Mouse (Mus musculus) kidney, embryonic 16.5 days (tissue): Measurements from ENCODE around the gene Slu7. TPM values are rescaled to one million over a fixed set of nuclear protein-coding genes. Genes with fewer than 3 reads are reported as not detected.

ENCODE experiments used
- ATAC-seq: fragments of 200-750 bp; cut with Nextera tagmentation; 2 replicates; pipeline ENCODE4 v1.8.0; 2017; ENCODE audit warnings: moderate TSS enrichment; ENCODE audit not compliant: low FRiP score, low TSS enrichment
- H3K27ac ChIP-seq: fragments of 300-500 bp; sonication (generic); 2 replicates; pipeline ENCODE4 v1.5.1; 2014; ENCODE audit warnings: low read length
- H3K27me3 ChIP-seq: fragments of 300-500 bp; sonication (generic); 2 replicates; pipeline ENCODE4 v1.6.1; 2014; ENCODE audit warnings: low read length, control low read depth, mixed read lengths; ENCODE audit not compliant: insufficient read depth
- H3K36me3 ChIP-seq: fragments of 300-500 bp; sonication (generic); 2 replicates; pipeline ENCODE4 v1.6.1; 2014; ENCODE audit warnings: low read length, control low read depth, mixed read lengths; ENCODE audit not compliant: insufficient read depth
- H3K4me1 ChIP-seq: fragments of 300-500 bp; sonication (generic); 2 replicates; pipeline ENCODE4 v1.6.1; 2014; ENCODE audit warnings: low read length, control low read depth, mixed read lengths; ENCODE audit not compliant: insufficient read depth
- H3K4me2 ChIP-seq: fragments of 300-500 bp; sonication (generic); replicated peaks from 2 replicates; pipeline ENCODE4 v1.6.1; 2014; ENCODE audit warnings: low read depth, low read length
- H3K4me3 ChIP-seq: fragments of 300-500 bp; sonication (generic); 2 replicates; pipeline ENCODE4 v1.5.1; 2014; ENCODE audit warnings: mild to moderate bottlenecking, low read length
- H3K9ac ChIP-seq: fragments of 300-500 bp; sonication (generic); replicated peaks from 2 replicates; pipeline ENCODE4 v1.6.1; 2014; ENCODE audit warnings: low read length
- H3K9me3 ChIP-seq: fragments of 300-500 bp; sonication (generic); 2 replicates; pipeline ENCODE4 v1.6.1; 2016; ENCODE audit warnings: low read length, control low read depth
- WGBS: fragments of 180-500 bp; shearing (Covaris S2); extraction: QIAGEN DNeasy Blood & Tissue Kit; methylation state at CpG from one replicate; pipeline ENCODE4 v1.1.7; 2014; 5-methylcytosine and 5-hydroxymethylcytosine counted together
- polyA plus RNA-seq: library from polyadenylated mRNA; unstranded; fragments of >200 nt; fragmentation: Nextera tagmentation; extraction: Ambion mirVana; gene quantifications from 2 replicates; pipeline ENCODE4 v1.2.1, GENCODE M21; 2015

Slu7 gene
- polyA plus RNA-seq, 1 experiment from 2014 or later: 66.3 TPM

DNA sequence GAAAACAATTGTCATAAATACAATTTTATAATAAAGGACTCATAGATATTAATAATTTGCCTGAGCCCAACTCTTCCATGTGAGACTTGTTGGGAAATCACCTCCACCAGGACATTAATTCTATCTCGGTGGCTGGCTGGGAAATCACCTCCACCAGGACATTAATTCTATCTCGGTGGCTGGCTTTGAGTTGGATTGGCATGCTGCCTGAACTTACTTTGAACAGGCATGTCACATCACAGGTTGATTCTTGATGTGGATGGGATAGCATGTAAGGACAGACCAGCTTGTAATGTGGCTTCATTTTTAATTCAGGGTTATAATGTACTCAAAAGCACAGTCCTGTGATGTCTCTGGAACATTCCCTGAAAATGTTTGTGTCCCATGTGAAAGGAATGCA lies 16.4 kb downstream of the Slu7 start:
- Histone ChIP-seq H3K27me3 (no peaks in the 10 kb centered on the region), H3K27ac (no peak overlapping the region), H3K9ac (no peak overlapping the region), H3K4me1 (no peaks in the 10 kb centered on the region), H3K4me2 (no peak overlapping the region), H3K36me3 (peaks cover 24% of the 10 kb centered on the region), H3K4me3 (no peak overlapping the region), H3K9me3 (no peaks in the 10 kb centered on the region)
- no peak for ATAC-seq
- 78% methylated on average over 2 of the region's 2 CpGs for WGBS

DNA sequence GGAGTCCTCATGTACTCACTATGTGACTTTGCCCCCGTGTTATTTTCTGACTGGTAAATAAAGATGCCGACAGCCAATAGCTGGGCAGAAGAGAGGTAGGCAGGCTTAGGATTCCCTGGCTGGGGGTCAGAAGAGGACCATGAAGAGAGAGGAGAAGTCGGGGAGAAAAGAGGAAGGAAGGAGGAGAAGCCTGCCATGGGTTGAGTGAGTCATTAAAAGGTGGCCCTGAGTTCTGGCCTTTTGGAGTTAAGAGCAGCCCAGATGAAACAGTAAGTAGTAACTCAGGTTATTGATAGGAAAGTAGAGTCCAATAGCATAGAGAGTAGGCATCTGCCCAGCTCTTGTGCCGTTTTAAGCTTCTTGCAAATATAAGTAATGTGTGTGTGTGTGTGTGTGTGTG lies 17.8 kb downstream of the Slu7 start:
- ATAC-seq: no peak
- no peaks in the 10 kb centered on the region for H3K4me1 ChIP-seq
- H3K9me3 ChIP-seq: no peaks in the 10 kb centered on the region
- no peak overlapping the region for H3K4me3 ChIP-seq
- H3K27ac ChIP-seq: no peak overlapping the region
- no peaks in the 10 kb centered on the region for H3K27me3 ChIP-seq
- 68% methylated on average over 4 of the region's 4 CpGs for WGBS
- peaks cover 11% of the 10 kb centered on the region for H3K36me3 ChIP-seq
- H3K4me2 ChIP-seq: no peak overlapping the region
- H3K9ac ChIP-seq: no peak overlapping the region

DNA sequence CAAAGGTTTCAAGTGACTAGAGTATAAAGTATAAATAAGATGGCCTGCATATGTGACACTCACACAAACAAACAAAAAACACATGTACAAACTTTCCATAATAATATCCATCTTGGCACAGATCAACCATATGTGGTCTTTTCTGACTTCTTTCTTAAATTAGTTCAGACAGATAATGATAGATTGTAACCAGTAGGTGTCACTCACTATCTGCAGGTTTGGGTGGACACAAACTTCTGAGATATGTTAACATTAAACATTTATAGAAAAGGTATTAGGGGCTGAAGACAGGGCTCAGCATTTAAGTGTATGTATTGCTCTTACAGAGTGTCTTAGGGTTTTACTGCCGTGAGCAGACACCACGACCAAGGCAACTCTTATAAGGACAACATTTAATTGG lies 18.7 kb downstream of the Slu7 start:
- Histone ChIP-seq H3K4me1 (no peaks in the 10 kb centered on the region), H3K4me3 (no peak overlapping the region), H3K27ac (no peak overlapping the region), H3K36me3 (peaks cover 5% of the 10 kb centered on the region), H3K9ac (no peak overlapping the region), H3K27me3 (no peaks in the 10 kb centered on the region), H3K4me2 (no peak overlapping the region), H3K9me3 (no peaks in the 10 kb centered on the region)
- whole genome bisulfite sequencing: 59% methylated on average over 2 of the region's 2 CpGs
- ATAC-seq: no peak; the same call in 1 of the 2 replicates

DNA sequence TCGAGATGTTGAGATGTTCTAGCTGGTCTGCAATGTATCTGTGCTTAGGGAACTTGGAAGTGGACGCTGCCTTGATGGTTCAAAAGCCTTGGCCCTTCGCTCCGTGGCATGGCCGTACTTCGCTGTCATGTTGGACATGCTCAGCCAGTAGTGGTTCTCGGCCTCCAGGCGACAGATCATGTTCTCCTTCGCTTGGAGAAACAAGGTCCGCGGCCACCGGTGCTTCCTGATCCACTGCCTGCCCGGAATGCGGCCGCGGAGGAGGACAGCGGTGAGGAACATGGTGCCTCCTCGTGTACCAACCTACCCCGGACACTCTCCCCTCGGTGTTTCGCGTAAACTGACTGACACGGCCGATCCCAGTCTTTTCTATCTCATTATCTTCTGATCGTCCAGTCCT lies 29.7 kb downstream of the Slu7 start:
- 90% methylated on average over 25 of the region's 25 CpGs for WGBS
- Histone ChIP-seq H3K27me3 (no peaks in the 10 kb centered on the region), H3K4me3 (no peak overlapping the region), H3K36me3 (no peaks in the 10 kb centered on the region), H3K9me3 (0 out of 2 replicates have a peak, but pooled peaks cover 2% of the 10 kb centered on the region), H3K9ac (no peak overlapping the region), H3K4me2 (no peak overlapping the region), H3K27ac (no peak overlapping the region), H3K4me1 (no peaks in the 10 kb centered on the region)
- no peak for ATAC-seq

DNA sequence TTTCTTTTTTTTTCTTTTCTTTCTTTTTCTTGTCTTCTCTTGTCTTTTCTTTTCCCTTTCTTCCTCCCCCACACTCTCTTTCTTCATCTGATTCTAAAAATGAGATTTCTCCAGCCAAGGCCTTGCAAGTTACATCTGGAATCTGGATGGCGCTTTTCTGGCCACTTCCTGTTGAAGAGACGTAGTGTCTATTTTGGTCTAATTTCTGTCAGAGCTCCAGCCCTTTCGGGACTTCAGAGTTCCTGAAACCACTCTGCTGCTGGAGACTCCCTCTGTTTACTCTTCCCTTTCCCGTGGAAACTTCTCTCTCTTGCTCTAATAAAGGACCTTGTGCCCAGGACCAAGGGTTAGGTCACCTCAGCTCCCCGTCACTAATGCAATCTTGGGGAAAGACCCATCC lies 36.6 kb downstream of the Slu7 start:
- 0 out of 2 replicates have a peak, but pooled peaks cover 2% of the 10 kb centered on the region for H3K9me3 ChIP-seq
- WGBS: 37% methylated on average over 5 of the region's 5 CpGs
- no peak overlapping the region; the same call in 1 of the 2 replicates for H3K4me2 ChIP-seq
- H3K36me3 ChIP-seq: no peaks in the 10 kb centered on the region
- H3K27ac ChIP-seq: peak overlapping the region; percentile 71
- no peak for ATAC-seq
- H3K27me3 ChIP-seq: no peaks in the 10 kb centered on the region
- peaks cover 20% of the 10 kb centered on the region for H3K4me1 ChIP-seq
- no peak overlapping the region for H3K9ac ChIP-seq
- no peak overlapping the region for H3K4me3 ChIP-seq

DNA sequence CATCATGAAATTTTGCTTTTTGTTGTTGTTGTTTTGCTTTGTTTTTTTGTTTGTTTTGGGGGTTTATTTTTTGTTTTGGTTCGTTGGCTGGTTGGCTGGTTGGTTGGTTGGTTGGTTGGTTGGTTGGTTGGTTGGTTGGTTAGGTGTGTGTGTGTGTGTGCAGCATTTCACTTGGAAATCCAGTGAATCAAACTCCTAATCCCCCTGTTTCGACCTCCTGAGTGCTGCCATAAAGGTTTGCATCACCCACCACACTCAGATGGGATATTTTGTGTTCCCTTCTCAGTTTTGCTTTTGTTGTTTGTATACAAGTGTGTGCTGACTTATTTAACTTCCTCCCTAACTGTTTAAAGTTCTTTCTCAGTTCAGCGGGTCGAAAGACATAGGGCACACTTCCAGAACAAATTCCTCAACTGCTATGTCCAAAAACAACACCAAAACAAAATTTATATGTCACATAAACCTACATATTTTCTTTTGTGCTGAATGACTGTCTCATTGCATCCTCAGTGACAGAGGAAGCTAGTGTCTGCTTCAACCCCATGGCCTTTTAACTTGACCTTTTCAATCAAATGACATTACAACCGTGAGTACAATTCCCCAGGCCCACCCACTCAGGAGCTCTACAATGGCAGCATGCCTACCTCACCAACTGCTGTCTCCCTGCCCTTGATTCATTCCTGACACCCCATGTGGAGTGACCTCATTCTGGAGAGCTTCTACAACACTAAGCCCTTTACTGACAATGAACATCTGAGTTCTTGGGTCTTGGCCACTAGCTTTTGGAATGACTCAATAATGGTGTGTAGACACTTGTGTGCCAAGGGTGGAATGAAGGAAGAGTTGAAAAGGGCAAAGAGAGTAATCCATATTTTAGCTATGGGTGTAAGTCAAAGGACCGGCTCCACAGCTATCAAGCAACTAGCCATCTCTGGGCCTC lies 37.6 kb downstream of the Slu7 start:
- Histone ChIP-seq H3K4me3 (no peak overlapping the region), H3K9me3 (0 out of 2 replicates have a peak, but pooled peaks cover 2% of the 10 kb centered on the region), H3K27ac (peak overlapping the region; percentile 50), H3K9ac (no peak overlapping the region), H3K4me2 (no peak overlapping the region), H3K36me3 (no peaks in the 10 kb centered on the region), H3K4me1 (peaks cover 20% of the 10 kb centered on the region), H3K27me3 (no peaks in the 10 kb centered on the region)
- 55% methylated on average over 6 of the region's 6 CpGs for WGBS
- ATAC-seq: no peak

DNA sequence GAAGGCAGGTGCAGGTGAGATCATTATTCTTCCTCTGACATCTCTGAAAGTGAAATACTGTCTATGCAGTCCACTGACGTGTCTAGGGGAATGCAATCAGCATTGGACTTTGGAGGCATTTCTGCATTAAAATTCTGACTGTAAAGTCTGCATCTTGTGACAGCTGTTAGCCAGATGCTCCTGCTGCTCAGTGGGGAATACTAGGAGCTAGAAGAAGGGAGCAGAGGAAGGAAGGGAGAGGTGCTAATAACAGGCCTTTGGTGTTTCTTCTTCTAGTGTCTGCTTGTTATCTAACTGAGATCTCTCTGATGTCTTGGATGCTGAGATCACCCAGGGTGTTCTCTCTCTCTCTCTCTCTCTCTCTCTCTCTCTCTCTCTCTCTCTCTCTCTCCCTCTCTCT lies 39.6 kb downstream of the Slu7 start:
- WGBS: 74% methylated on average over 1 of the region's 1 CpGs
- no peak overlapping the region for H3K4me2 ChIP-seq

DNA sequence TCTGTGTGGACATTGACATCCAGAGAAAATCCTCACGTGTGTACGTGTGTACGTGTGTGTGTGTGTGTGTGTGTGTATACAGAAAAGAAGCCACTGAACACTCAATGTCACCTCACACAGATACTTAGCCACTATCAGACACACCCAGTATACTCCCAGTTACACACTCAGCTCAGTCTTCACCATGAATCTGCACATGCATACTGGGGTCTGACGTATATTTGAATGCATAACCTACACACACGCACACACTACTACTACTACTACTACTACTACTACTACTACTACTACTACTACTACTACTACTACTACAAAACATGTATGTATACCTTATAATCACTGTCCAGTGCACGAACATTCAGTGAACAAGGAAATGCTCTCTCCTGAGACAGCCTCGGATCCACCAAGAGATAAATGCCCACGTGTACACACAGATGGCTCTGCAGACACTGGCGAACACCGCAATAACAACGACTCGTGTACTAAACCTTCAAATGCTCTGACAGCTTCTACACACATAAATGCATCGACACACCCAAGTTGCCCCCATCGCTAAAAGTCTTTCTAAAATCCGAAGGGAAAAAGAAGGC lies 40.2 kb downstream of the Slu7 start:
- Histone ChIP-seq H3K36me3 (no peaks in the 10 kb centered on the region), H3K4me1 (peaks cover 20% of the 10 kb centered on the region), H3K4me3 (peak overlapping the region; percentile 41), H3K9ac (peak overlapping the region; percentile 53), H3K27ac (no peak overlapping the region), H3K27me3 (no peaks in the 10 kb centered on the region), H3K4me2 (peak overlapping the region; percentile 57), H3K9me3 (no peaks in the 10 kb centered on the region)
- ATAC-seq: no peak
- 52% methylated on average over 15 of the region's 15 CpGs for WGBS

More for the DNA sequence above, 39.6 kb downstream of the Slu7 start:
- Histone ChIP-seq H3K36me3 (no peaks in the 10 kb centered on the region), H3K9ac (no peak overlapping the region), H3K9me3 (no peaks in the 10 kb centered on the region), H3K4me3 (no peak overlapping the region), H3K27ac (no peak overlapping the region), H3K4me1 (peaks cover 20% of the 10 kb centered on the region), H3K27me3 (no peaks in the 10 kb centered on the region)
- no peak for ATAC-seq

DNA sequence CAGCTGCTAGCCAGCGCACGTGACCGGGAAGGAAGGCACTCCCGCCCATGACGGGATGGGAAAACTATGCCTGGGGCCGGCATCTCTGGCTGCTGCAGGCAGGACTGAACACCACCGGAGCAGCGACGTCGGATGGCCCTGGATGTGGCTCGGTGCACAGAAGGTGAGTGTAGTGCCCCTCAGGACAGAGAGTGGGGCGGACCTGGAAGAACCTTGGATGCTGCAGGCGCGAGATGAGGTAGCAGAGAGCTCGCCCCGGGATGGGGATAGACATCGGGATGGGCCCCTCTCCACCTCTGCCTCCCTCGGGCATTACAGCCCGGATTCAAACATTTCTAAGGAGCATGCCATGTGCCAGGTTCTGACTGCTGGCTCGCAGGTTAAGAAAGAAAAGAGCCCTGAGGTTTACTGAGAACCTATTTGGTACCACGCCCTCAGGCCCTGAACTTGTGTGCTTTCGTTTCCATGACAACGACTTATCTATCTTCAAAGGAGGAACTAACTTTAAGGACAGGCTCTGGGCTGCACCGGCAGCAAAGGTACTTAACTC lies 40.8 kb downstream of the Slu7 start, which contains the start of gene C1qtnf2:
Gene C1qtnf2 (plus strand): TSS at position 52 of the 550 bp plus-strand sequence.
- H3K9me3 ChIP-seq: no peaks in the 10 kb centered on the region
- H3K4me2 ChIP-seq: peak within 1 kb of the TSS; percentile 57
- H3K36me3 ChIP-seq: no peaks in the 10 kb centered on the region
- peak within 1 kb of the TSS; percentile 41 for H3K4me3 ChIP-seq
- WGBS: 6% methylated on average over 24 of the region's 24 CpGs
- H3K4me1 ChIP-seq: peaks cover 20% of the 10 kb centered on the region
- peak; percentile 44 for ATAC-seq
- H3K9ac ChIP-seq: peak within 1 kb of the TSS; percentile 53
- H3K27me3 ChIP-seq: no peaks in the 10 kb centered on the region
- no peak within 1 kb of the TSS for H3K27ac ChIP-seq
